Mouse (Mus musculus): ENCODE results near the gene Olfr54. TPM values are rescaled to one million over a fixed set of nuclear protein-coding genes. Genes with fewer than 3 reads are reported as not detected.

Gene Olfr54
- polyA plus RNA-seq (2012; rRNA removed) = not detected in 2 replicates

GRCm38 (mm10) chr11:51013936-51014335 is at the start of gene Olfr54:
Gene Olfr54, plus strand, starts transcription at chr11:51014236.
- H3K4me3 ChIP-seq (ENCODE audit: low read depth, low read length) = no peak within 1 kb of the TSS
- H3K27ac ChIP-seq (ENCODE audit: insufficient read depth, low read depth, low read length) = no peak within 1 kb of the TSS
- WGBS = 58% methylated on average over 1 of the region's 1 CpGs
- H3K36me3 ChIP-seq (ENCODE audit: control insufficient read depth, insufficient read depth, low read length) = no peaks in the 10 kb centered on the region
- no peaks in the 10 kb centered on the region for H3K4me1 ChIP-seq (ENCODE audit: control insufficient read depth, insufficient read depth, insufficient read length, low read length)
- TF ChIP-seq CTCF (IDR thresholded peaks at IDR 0.05; ENCODE audit: extremely low read depth, insufficient read length, insufficient replicate concordance, low read depth, low read length) = no peak
- no peaks in the 10 kb centered on the region for H3K27me3 ChIP-seq (ENCODE audit: control insufficient read depth, insufficient read depth, low read length)

DNA sequence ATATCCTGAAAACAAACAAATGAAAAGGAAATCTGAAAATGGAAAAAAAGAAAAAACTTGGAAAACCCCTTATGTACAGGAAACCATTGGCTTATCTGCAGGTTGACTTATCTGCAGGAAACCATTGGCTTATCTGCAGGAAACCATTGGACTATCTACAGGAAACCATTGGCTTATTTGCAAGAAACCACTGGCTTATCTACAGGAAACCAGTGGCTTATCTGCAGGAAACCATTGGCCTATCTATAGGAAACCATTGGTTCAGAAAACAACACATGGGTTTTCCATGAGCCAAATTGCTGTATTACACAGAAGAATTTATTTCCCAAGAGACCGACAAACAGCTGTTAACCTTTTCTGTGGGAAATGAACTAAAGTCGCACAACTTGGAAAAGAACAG is 49.1 kb upstream of the Olfr54 start:
- Histone ChIP-seq H3K27me3 (ENCODE audit: control insufficient read depth, insufficient read depth, low read length) (no peaks in the 10 kb centered on the region), H3K4me3 (ENCODE audit: low read depth, low read length) (no peak overlapping the region), H3K36me3 (ENCODE audit: control insufficient read depth, insufficient read depth, low read length) (no peaks in the 10 kb centered on the region), H3K4me1 (ENCODE audit: control insufficient read depth, insufficient read depth, insufficient read length, low read length) (no peaks in the 10 kb centered on the region), H3K27ac (ENCODE audit: insufficient read depth, low read depth, low read length) (no peak overlapping the region)
- WGBS = 85% methylated on average over 2 of the region's 2 CpGs
- TF ChIP-seq CTCF (IDR thresholded peaks at IDR 0.05; ENCODE audit: extremely low read depth, insufficient read length, insufficient replicate concordance, low read depth, low read length) = no peak
- no peak for TF ChIP-seq POLR2A (IDR thresholded peaks at IDR 0.05; ENCODE audit: low read depth, low read length)

- Histone ChIP-seq H3K27me3 (ENCODE audit: control insufficient read depth, insufficient read depth, low read length) (no peaks in the 10 kb centered on the region), H3K36me3 (ENCODE audit: control insufficient read depth, insufficient read depth, low read length) (no peaks in the 10 kb centered on the region), H3K4me1 (ENCODE audit: control insufficient read depth, insufficient read depth, insufficient read length, low read length) (no peaks in the 10 kb centered on the region), H3K27ac (ENCODE audit: insufficient read depth, low read depth, low read length) (no peak within 1 kb of the TSS), H3K4me3 (ENCODE audit: low read depth, low read length) (no peak within 1 kb of the TSS)
- no peak for TF ChIP-seq POLR2A (IDR thresholded peaks at IDR 0.05; ENCODE audit: low read depth, low read length)
- 86% methylated on average over 11 of the region's 11 CpGs for WGBS
Measured at GRCm38 (mm10) chr11:50966230-50966629, 47.8 kb upstream of the Olfr54 start, which contains the start of gene Olfr1378. Gene Olfr1378, plus strand, starts transcription at chr11:50966530.

DNA sequence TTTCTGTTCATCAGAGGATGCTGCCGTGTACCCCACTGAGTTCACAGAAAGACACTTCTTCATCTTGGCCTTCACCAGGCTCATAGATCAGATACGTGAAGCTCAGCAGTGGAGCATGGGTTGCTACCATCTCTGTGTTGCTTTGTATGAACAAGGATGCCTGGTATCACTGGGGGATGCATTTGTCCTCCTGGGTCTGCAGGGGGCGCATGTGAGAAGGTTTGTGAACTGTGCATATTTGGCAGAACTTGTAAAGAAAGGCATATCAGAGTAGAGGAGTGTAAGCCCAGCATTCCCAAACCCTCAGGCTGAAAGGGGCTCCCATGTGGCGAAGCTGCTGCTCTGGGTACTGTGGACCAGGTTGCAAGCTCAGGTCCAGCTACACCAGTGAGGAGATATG is 36.8 kb upstream of the Olfr54 start:
- no peaks in the 10 kb centered on the region for H3K36me3 ChIP-seq (ENCODE audit: control insufficient read depth, insufficient read depth, low read length)
- whole genome bisulfite sequencing = 68% methylated on average over 4 of the region's 4 CpGs
- TF ChIP-seq CTCF (IDR thresholded peaks at IDR 0.05; ENCODE audit: extremely low read depth, insufficient read length, insufficient replicate concordance, low read depth, low read length) (no peak), POLR2A (IDR thresholded peaks at IDR 0.05; ENCODE audit: low read depth, low read length) (no peak)
- H3K27ac ChIP-seq (ENCODE audit: insufficient read depth, low read depth, low read length) = no peak overlapping the region
- no peaks in the 10 kb centered on the region for H3K4me1 ChIP-seq (ENCODE audit: control insufficient read depth, insufficient read depth, insufficient read length, low read length)
- no peaks in the 10 kb centered on the region for H3K27me3 ChIP-seq (ENCODE audit: control insufficient read depth, insufficient read depth, low read length)
- H3K4me3 ChIP-seq (ENCODE audit: low read depth, low read length) = no peak overlapping the region

DNA sequence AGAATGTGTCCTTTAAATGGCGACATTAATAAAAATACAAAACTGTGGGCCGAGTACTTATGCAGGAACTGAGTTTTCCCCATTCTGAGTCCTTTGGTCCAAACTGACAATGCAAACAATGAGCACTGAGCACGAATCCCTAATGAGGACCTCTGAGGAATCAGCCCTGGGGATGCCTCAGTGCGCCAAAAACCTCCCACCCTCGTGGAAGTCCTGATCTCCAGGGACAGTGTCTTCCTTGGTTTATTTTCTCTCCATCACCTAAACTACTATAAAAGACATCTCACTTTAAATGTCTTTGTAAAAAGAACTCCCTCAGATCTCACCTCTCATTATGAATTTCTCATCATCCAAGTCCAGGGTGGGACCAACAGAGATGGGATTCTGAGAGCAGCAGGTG is 32.4 kb upstream of the Olfr54 start, which contains the start of gene Olfr1377:
Gene Olfr1377 (plus strand): TSS at position 301 of the 400 bp plus-strand sequence.
- WGBS = 59% methylated on average over 5 of the region's 5 CpGs

GRCm38 (mm10) chr11:51003296-51003695 is 10.7 kb upstream of the Olfr54 start, which contains the start of gene Olfr51:
Gene Olfr51, plus strand, starts transcription at chr11:51003596.
- TF ChIP-seq CTCF (IDR thresholded peaks at IDR 0.05; ENCODE audit: extremely low read depth, insufficient read length, insufficient replicate concordance, low read depth, low read length) (no peak), POLR2A (IDR thresholded peaks at IDR 0.05; ENCODE audit: low read depth, low read length) (no peak)

More for the DNA sequence above, 32.4 kb upstream of the Olfr54 start, which contains the start of gene Olfr1377:
- H3K27ac ChIP-seq (ENCODE audit: insufficient read depth, low read depth, low read length) = no peak within 1 kb of the TSS
- TF ChIP-seq CTCF (IDR thresholded peaks at IDR 0.05; ENCODE audit: extremely low read depth, insufficient read length, insufficient replicate concordance, low read depth, low read length) (no peak), POLR2A (IDR thresholded peaks at IDR 0.05; ENCODE audit: low read depth, low read length) (no peak)
- no peaks in the 10 kb centered on the region for H3K27me3 ChIP-seq (ENCODE audit: control insufficient read depth, insufficient read depth, low read length)
- no peaks in the 10 kb centered on the region for H3K36me3 ChIP-seq (ENCODE audit: control insufficient read depth, insufficient read depth, low read length)
- H3K4me3 ChIP-seq (ENCODE audit: low read depth, low read length) = no peak within 1 kb of the TSS
- no peaks in the 10 kb centered on the region for H3K4me1 ChIP-seq (ENCODE audit: control insufficient read depth, insufficient read depth, insufficient read length, low read length)

GRCm38 (mm10) chr11:51011821-51012220 is 2.2 kb upstream of the Olfr54 start:
- TF ChIP-seq CTCF (IDR thresholded peaks at IDR 0.05; ENCODE audit: extremely low read depth, insufficient read length, insufficient replicate concordance, low read depth, low read length) (no peak), POLR2A (IDR thresholded peaks at IDR 0.05; ENCODE audit: low read depth, low read length) (no peak)
- H3K27me3 ChIP-seq (ENCODE audit: control insufficient read depth, insufficient read depth, low read length) = no peaks in the 10 kb centered on the region
- WGBS = 33% methylated on average over 5 of the region's 5 CpGs
- no peaks in the 10 kb centered on the region for H3K36me3 ChIP-seq (ENCODE audit: control insufficient read depth, insufficient read depth, low read length)
- H3K27ac ChIP-seq (ENCODE audit: insufficient read depth, low read depth, low read length) = no peak overlapping the region
- no peaks in the 10 kb centered on the region for H3K4me1 ChIP-seq (ENCODE audit: control insufficient read depth, insufficient read depth, insufficient read length, low read length)
- no peak overlapping the region for H3K4me3 ChIP-seq (ENCODE audit: low read depth, low read length)

More at GRCm38 (mm10) chr11:51003296-51003695, 10.7 kb upstream of the Olfr54 start, which contains the start of gene Olfr51:
- 61% methylated on average over 5 of the region's 5 CpGs for WGBS
- Histone ChIP-seq H3K27me3 (ENCODE audit: control insufficient read depth, insufficient read depth, low read length) (no peaks in the 10 kb centered on the region; the same call in 1 of the 2 replicates), H3K36me3 (ENCODE audit: control insufficient read depth, insufficient read depth, low read length) (no peaks in the 10 kb centered on the region), H3K4me3 (ENCODE audit: low read depth, low read length) (no peak within 1 kb of the TSS), H3K27ac (ENCODE audit: insufficient read depth, low read depth, low read length) (no peak within 1 kb of the TSS), H3K4me1 (ENCODE audit: control insufficient read depth, insufficient read depth, insufficient read length, low read length) (no peaks in the 10 kb centered on the region)

Measured in small intestine, adult 2 months (tissue).